Mouse (Mus musculus): ENCODE measurements at regions not wholly inside any gene's neighbourhood (a gene's known extent, or its start where the extent isn't known, plus 50 kb on each side); places are given as distances from the start of the nearest gene placed in this dataset.

- TF ChIP-seq POLR2A (IDR thresholded peaks at IDR 0.05; ENCODE audit: low read depth, low read length) (no peak), CTCF (conservative IDR thresholded peaks at IDR 0.05; ENCODE audit: insufficient read depth, insufficient read length, low read depth, low read length) (no peak)
These were observed 461.3 kb upstream of the Pou3f2 start for GRCm38 (mm10) chr4:22949422-22949821.
